Mouse (Mus musculus) embryonic facial prominence, embryonic 12.5 days (tissue): ENCODE results near the gene A430078G23Rik. TPM values are rescaled to one million over a fixed set of nuclear protein-coding genes. Genes with fewer than 3 reads are reported as not detected.
"Not testable (repeated sequence)": the region's sequence is repeated elsewhere in the genome, so short reads cannot be mapped to it uniquely, and the experiment has no call there.

Experiments
- ATAC-seq: fragments of 200-750 bp; cut with Nextera tagmentation; 2 replicates; pipeline ENCODE4 v1.8.0; 2017; ENCODE audit not compliant: insufficient number of reproducible peaks, insufficient read depth, low FRiP score, low TSS enrichment
- H3K27ac ChIP-seq: fragments of 300-500 bp; sonication (generic); 2 replicates; pipeline ENCODE4 v1.5.1; 2016; ENCODE audit warnings: mild to moderate bottlenecking
- H3K27me3 ChIP-seq: fragments of 300-500 bp; sonication (generic); 2 replicates; pipeline ENCODE4 v1.6.1; 2016; ENCODE audit warnings: mild to moderate bottlenecking, moderate library complexity
- H3K36me3 ChIP-seq: fragments of 300-500 bp; sonication (generic); 2 replicates; pipeline ENCODE4 v1.6.1; 2016; ENCODE audit warnings: mild to moderate bottlenecking
- H3K4me1 ChIP-seq: fragments of 300-500 bp; sonication (generic); 2 replicates; pipeline ENCODE4 v1.6.1; 2016
- H3K4me2 ChIP-seq: fragments of 300-500 bp; sonication (generic); replicated peaks from 2 replicates; pipeline ENCODE4 v1.6.1; 2016; ENCODE audit warnings: mild to moderate bottlenecking, moderate library complexity
- H3K4me3 ChIP-seq: fragments of 300-500 bp; sonication (generic); 2 replicates; pipeline ENCODE4 v1.5.1; 2016; ENCODE audit warnings: mild to moderate bottlenecking
- H3K9ac ChIP-seq: fragments of 300-500 bp; sonication (generic); 2 replicates; pipeline ENCODE4 v1.6.1; 2016; ENCODE audit warnings: mild to moderate bottlenecking, moderate library complexity
- H3K9me3 ChIP-seq: fragments of 300-500 bp; sonication (generic); 2 replicates; pipeline ENCODE4 v1.6.1; 2016; ENCODE audit warnings: mild to moderate bottlenecking, moderate library complexity
- WGBS: fragments of 180-500 bp; shearing (Covaris S2); methylation state at CpG from one replicate; pipeline ENCODE4 v1.1.7; 2016; 5-methylcytosine and 5-hydroxymethylcytosine counted together
- polyA plus RNA-seq: library from polyadenylated mRNA; unstranded; fragments of >200 nt; fragmentation: Nextera tagmentation; extraction: Ambion mirVana; gene quantifications from 2 replicates; pipeline ENCODE4 v1.2.1, GENCODE M21; 2016

Gene A430078G23Rik
- polyA plus RNA-seq, 1 experiment from 2014 or later, result not detected

GRCm38 (mm10) chr8:3330662-3331061, 22.6 kb upstream of the A430078G23Rik start:
- H3K4me3 ChIP-seq, result no peak overlapping the region
- no peaks in the 10 kb centered on the region for H3K27me3 ChIP-seq
- H3K4me1 ChIP-seq, result no peaks in the 10 kb centered on the region
- ATAC-seq, result no peak
- no peak overlapping the region for H3K9ac ChIP-seq
- no peaks in the 10 kb centered on the region for H3K9me3 ChIP-seq
- no peak overlapping the region for H3K4me2 ChIP-seq
- no peak overlapping the region for H3K27ac ChIP-seq
- 50% methylated on average over 6 of the region's 6 CpGs for WGBS
- no peaks in the 10 kb centered on the region for H3K36me3 ChIP-seq

- no peak overlapping the region for H3K27ac ChIP-seq
- H3K4me2 ChIP-seq, result no peak overlapping the region
- H3K4me1 ChIP-seq, result no peaks in the 10 kb centered on the region
- H3K9ac ChIP-seq, result no peak overlapping the region
- ATAC-seq, result no peak
- H3K27me3 ChIP-seq, result no peaks in the 10 kb centered on the region
- no peaks in the 10 kb centered on the region for H3K9me3 ChIP-seq
- WGBS, result 80% methylated on average over 2 of the region's 2 CpGs
- no peak overlapping the region for H3K4me3 ChIP-seq
- no peaks in the 10 kb centered on the region for H3K36me3 ChIP-seq
Observed at GRCm38 (mm10) chr8:3331692-3332091, 21.5 kb upstream of the A430078G23Rik start.

GRCm38 (mm10) chr8:3335881-3336280, 17.3 kb upstream of the A430078G23Rik start:
- no peak overlapping the region for H3K27ac ChIP-seq
- no peak overlapping the region for H3K4me2 ChIP-seq
- H3K27me3 ChIP-seq, result no peaks in the 10 kb centered on the region
- H3K4me3 ChIP-seq, result no peak overlapping the region
- 86% methylated on average over 1 of the region's 1 CpGs for WGBS
- ATAC-seq, result no peak
- no peaks in the 10 kb centered on the region for H3K36me3 ChIP-seq
- H3K9me3 ChIP-seq, result no peaks in the 10 kb centered on the region
- H3K4me1 ChIP-seq, result no peaks in the 10 kb centered on the region
- no peak overlapping the region for H3K9ac ChIP-seq

DNA sequence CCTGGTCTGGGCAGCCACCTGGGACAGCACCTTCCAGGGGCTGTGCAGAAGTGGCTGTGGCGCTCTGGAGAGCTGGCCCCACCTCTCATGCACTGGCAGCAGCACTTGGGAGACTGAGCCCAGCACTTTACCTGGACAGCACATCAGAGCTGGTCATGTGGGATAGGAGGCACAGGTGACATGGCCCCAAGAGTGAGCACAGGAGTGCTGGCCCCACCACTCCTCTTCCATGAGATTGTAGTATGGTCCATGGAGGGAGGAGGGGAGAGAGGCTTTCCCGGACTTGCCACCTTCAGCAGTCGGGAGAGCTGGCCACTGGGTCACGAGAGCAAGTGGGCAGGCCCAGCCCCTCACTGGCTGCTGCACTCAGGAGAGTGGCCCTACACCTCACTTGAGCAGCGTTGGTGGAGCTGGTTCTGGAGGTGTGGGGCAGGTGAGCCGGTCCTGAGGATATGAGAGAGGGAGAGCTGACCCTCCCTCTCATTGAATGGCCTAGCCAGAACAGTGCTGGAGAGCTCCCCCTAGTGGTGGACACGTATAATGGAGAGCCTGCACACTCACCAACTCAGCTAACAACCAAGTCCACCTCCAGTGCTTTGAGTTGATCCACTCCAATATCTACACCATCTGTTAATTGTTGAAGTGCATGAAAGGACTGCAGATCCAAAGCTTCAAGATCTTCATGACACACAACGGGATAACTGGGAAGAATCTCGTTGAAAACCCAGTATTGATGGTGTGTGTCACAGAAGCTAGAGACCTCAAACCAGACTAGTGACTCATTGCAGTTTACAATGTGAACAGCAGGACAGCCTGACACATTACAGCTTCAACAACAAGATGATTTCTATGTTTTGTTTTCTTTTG, 16.3 kb upstream of the A430078G23Rik start:
- Histone ChIP-seq H3K27me3 (no peaks in the 10 kb centered on the region), H3K27ac (no peak overlapping the region), H3K9ac (no peak overlapping the region), H3K4me1 (no peaks in the 10 kb centered on the region), H3K4me3 (no peak overlapping the region), H3K9me3 (no peaks in the 10 kb centered on the region), H3K4me2 (no peak overlapping the region), H3K36me3 (no peaks in the 10 kb centered on the region)
- ATAC-seq, result peak; percentile 47; the same call in 1 of the 2 replicates
- WGBS, result 60% methylated on average over 9 of the region's 9 CpGs

- not testable (repeated sequence) for H3K27me3 ChIP-seq, H3K4me2 ChIP-seq, H3K9ac ChIP-seq, H3K4me1 ChIP-seq, H3K27ac ChIP-seq, H3K9me3 ChIP-seq, H3K36me3 ChIP-seq, H3K4me3 ChIP-seq, ATAC-seq
- 82% methylated on average over 3 of the region's 3 CpGs for WGBS
Observed at GRCm38 (mm10) chr8:3337525-3337824, 15.7 kb upstream of the A430078G23Rik start.

GRCm38 (mm10) chr8:3337971-3338370, 15.2 kb upstream of the A430078G23Rik start:
- Histone ChIP-seq H3K27ac (no peak overlapping the region), H3K36me3 (no peaks in the 10 kb centered on the region), H3K27me3 (no peaks in the 10 kb centered on the region), H3K4me1 (no peaks in the 10 kb centered on the region), H3K4me2 (no peak overlapping the region), H3K4me3 (no peak overlapping the region), H3K9ac (no peak overlapping the region), H3K9me3 (no peaks in the 10 kb centered on the region)
- 90% methylated on average over 11 of the region's 11 CpGs for WGBS
- no peak for ATAC-seq

DNA sequence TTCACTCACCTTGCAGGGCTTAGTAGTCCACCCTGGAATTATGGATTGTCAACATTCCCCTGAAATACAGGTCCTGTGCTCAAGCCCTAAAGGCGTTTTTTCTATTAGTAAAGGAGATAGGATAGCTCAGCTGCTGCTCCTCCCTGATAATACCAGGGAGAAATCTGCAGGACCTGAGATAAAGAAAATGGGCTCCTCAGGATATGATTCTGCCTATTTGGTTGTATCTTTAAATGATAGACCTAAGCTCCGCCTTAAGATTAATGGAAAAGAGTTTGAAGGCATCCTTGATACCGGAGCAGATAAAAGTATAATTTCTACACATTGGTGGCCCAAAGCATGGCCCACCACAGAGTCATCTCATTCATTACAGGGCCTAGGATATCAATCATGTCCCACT, 12.5 kb upstream of the A430078G23Rik start:
- ATAC-seq, H3K4me1 ChIP-seq, H3K4me3 ChIP-seq, H3K9me3 ChIP-seq, H3K4me2 ChIP-seq, H3K36me3 ChIP-seq, H3K9ac ChIP-seq, H3K27me3 ChIP-seq, H3K27ac ChIP-seq: not testable (repeated sequence)
- 95% methylated on average over 3 of the region's 3 CpGs for WGBS

DNA sequence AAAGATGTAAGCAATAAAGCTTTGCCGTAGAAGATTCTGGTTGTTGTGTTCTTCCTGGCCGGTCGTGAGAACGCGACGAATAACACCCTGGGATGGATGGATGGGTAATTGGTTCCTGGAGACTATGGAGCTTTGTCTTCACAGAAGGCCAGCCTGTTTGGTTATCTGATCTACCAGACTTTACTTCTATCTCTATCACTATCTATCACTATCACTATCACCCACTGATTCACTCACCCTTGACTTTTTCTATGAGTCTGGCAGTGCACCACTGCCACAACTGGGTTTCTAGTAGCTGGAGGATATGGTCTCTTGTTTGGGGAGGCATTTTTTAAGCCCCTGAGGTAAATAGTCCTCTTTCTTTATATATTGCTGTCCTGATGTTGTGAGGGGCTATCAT, 7.9 kb upstream of the A430078G23Rik start:
- no peak for ATAC-seq
- H3K27ac ChIP-seq, result no peak overlapping the region
- H3K9me3 ChIP-seq, result peaks cover 9% of the 10 kb centered on the region; the same call in 1 of the 2 replicates
- H3K4me1 ChIP-seq, result no peaks in the 10 kb centered on the region
- H3K4me2 ChIP-seq, result no peak overlapping the region
- H3K4me3 ChIP-seq, result no peak overlapping the region
- no peak overlapping the region for H3K9ac ChIP-seq
- 98% methylated on average over 6 of the region's 6 CpGs for WGBS
- no peaks in the 10 kb centered on the region for H3K36me3 ChIP-seq
- no peaks in the 10 kb centered on the region for H3K27me3 ChIP-seq

GRCm38 (mm10) chr8:3346691-3347413, 6.4 kb upstream of the A430078G23Rik start:
- Histone ChIP-seq H3K27me3 (no peaks in the 10 kb centered on the region), H3K9ac (no peak overlapping the region), H3K4me3 (no peak overlapping the region), H3K9me3 (peaks cover 9% of the 10 kb centered on the region; the same call in 1 of the 2 replicates), H3K27ac (no peak overlapping the region), H3K4me1 (no peaks in the 10 kb centered on the region), H3K36me3 (no peaks in the 10 kb centered on the region), H3K4me2 (no peak overlapping the region)
- ATAC-seq, result no peak
- whole genome bisulfite sequencing, result 87% methylated on average over 5 of the region's 5 CpGs

GRCm38 (mm10) chr8:3348142-3348823, 4.9 kb upstream of the A430078G23Rik start:
- Histone ChIP-seq H3K4me2 (no peak overlapping the region), H3K4me3 (no peak overlapping the region), H3K27me3 (no peaks in the 10 kb centered on the region), H3K4me1 (no peaks in the 10 kb centered on the region), H3K9me3 (peaks cover 9% of the 10 kb centered on the region; the same call in 1 of the 2 replicates), H3K27ac (no peak overlapping the region), H3K9ac (no peak overlapping the region), H3K36me3 (no peaks in the 10 kb centered on the region)
- no peak for ATAC-seq
- WGBS, result 48% methylated on average over 13 of the region's 13 CpGs

DNA sequence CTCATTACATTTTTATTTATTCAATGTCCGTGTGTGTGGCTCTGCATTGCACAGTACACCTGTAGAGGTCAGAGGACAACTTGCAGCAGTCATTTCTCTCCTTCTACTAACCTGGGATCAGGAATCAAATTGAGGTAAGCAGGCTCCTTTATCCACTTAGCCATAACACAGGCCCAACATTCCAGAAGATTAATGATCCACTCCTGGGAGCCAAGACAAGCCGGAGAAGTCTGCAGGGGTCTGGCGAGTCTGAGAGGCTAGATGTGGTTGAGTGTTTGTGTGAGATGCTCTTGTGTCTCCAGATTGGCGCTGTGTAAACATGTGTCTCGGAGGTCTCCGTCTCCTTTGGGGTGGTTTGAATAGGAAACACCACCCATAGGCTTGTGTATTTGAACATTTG, 2.5 kb upstream of the A430078G23Rik start:
- Histone ChIP-seq H3K27me3 (no peaks in the 10 kb centered on the region), H3K36me3 (no peaks in the 10 kb centered on the region), H3K4me1 (no peaks in the 10 kb centered on the region), H3K27ac (no peak overlapping the region), H3K9ac (no peak overlapping the region), H3K4me2 (no peak overlapping the region), H3K4me3 (no peak overlapping the region), H3K9me3 (peaks cover 9% of the 10 kb centered on the region; the same call in 1 of the 2 replicates)
- WGBS, result 68% methylated on average over 6 of the region's 6 CpGs
- ATAC-seq, result no peak

DNA sequence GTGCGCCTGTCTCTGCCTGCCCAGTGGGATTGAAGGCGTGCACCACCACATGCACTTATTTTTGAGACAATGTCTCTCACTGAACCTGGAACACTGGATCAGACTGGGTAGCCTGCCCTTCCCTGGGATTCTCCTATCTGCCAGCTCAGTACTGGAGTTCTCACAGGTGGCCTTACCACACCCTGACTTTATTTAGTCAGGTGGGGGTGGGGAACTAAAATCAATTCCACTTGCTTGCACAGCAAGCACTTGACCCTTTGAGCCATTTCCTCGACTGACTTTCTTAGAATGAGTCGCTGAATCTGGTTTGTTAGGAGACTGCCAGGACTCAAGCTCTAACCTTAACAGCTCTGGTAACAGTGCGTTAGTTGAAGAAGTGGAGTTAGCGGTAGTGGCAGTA, 500 bp upstream of the A430078G23Rik start:
- H3K4me2 ChIP-seq, result no peak overlapping the region
- H3K4me3 ChIP-seq, result no peak overlapping the region
- H3K27ac ChIP-seq, result no peak overlapping the region
- no peaks in the 10 kb centered on the region for H3K36me3 ChIP-seq
- ATAC-seq, result no peak
- no peaks in the 10 kb centered on the region for H3K27me3 ChIP-seq
- WGBS, result 80% methylated on average over 6 of the region's 6 CpGs
- no peak overlapping the region for H3K9ac ChIP-seq
- no peaks in the 10 kb centered on the region for H3K4me1 ChIP-seq
- H3K9me3 ChIP-seq, result no peaks in the 10 kb centered on the region
